14 mouse cellular contexts compared by ENCODE assay signal in genomic region chr7:83738623-83739462, GRCm38 (mm10). TPM values are rescaled to one million over a fixed set of nuclear protein-coding genes. Genes with fewer than 3 reads are reported as not detected.
A peak's percentile ranks its signal among the peaks of the same experiment; 100 is the strongest.
DNase-seq lines count a peak whose midpoint lies in the region; ATAC-seq and TF ChIP-seq lines count a peak whose summit lies in the region.
"Had no signal": no experiment of that assay in that cellular context is flagged by ENCODE, and none has a peak within 500 bp of the region (broad histone marks: within the 10 kb centered on the region; RNA-seq: fewer than 3 reads in every experiment).

No protein-coding gene starts in this region.

- DNase-seq in heart, postnatal 14 days, result no peak
- DNase-seq in embryonic facial prominence, embryonic 10.5 days (ENCODE audit: low spot score), result no peak
- DNase-seq in lung, postnatal 25 days (ENCODE audit: low spot score), result peak; percentile 47
- DNase-seq in frontal cortex, adult 2 months (ENCODE audit: extremely low spot score in 1 of 2, low spot score in 1 of 2), result no peak
- no peak for DNase-seq in thymus, postnatal 10 days (ENCODE audit: low spot score in 2 of 2)
- DNase-seq: thymus, postnatal 4 days had no signal

- no peak for TF ChIP-seq POLR2A in embryonic fibroblast, embryonic 13.5 days (IDR thresholded peaks at IDR 0.05; ENCODE audit: low read depth, low read length)

- WGBS in heart, embryonic 12.5 days, result 51% methylated on average over 10 of the region's 10 CpGs
- WGBS in embryonic facial prominence, embryonic 10.5 days, result 74% methylated on average over 10 of the region's 10 CpGs

- no peak overlapping the region for H3K4me3 ChIP-seq in heart, embryonic 12.5 days
- H3K4me3 ChIP-seq in embryonic facial prominence, embryonic 10.5 days, result no peak overlapping the region
- H3K4me3 ChIP-seq in embryonic fibroblast, embryonic 13.5 days (ENCODE audit: insufficient read depth, low read length), result no peak overlapping the region
- H3K4me3 ChIP-seq: midbrain, embryonic 15.5 days had no signal

- TF ChIP-seq CTCF in embryonic fibroblast, embryonic 13.5 days (IDR thresholded peaks at IDR 0.05; ENCODE audit: borderline replicate concordance, insufficient read depth, low read length), result no peak

- no peak overlapping the region for H3K9ac ChIP-seq in heart, embryonic 12.5 days
- H3K9ac ChIP-seq: midbrain, embryonic 15.5 days had no signal

- ATAC-seq in heart, embryonic 12.5 days (ENCODE audit: insufficient number of reproducible peaks, low FRiP score), result no peak
- ATAC-seq: hindbrain, embryonic 16.5 days had no signal

- intact Hi-C loops in heart, postnatal 14 days (cut with DNase I), result no loop called here

- H3K4me1 ChIP-seq in heart, embryonic 12.5 days (replicated peaks), result peaks cover 26% of the 10 kb centered on the region
- peaks cover 42% of the 10 kb centered on the region for H3K4me1 ChIP-seq in embryonic facial prominence, embryonic 10.5 days
- peaks cover 5% of the 10 kb centered on the region for H3K4me1 ChIP-seq in embryonic fibroblast, embryonic 13.5 days (ENCODE audit: control insufficient read depth, insufficient read depth, low read length)
- H3K4me1 ChIP-seq: midbrain, embryonic 15.5 days had no signal

- H3K4me2 ChIP-seq in heart, embryonic 12.5 days, result no peak overlapping the region
- H3K4me2 ChIP-seq: midbrain, embryonic 15.5 days had no signal

- H3K36me3 ChIP-seq in heart, embryonic 12.5 days, result no peaks in the 10 kb centered on the region
- no peaks in the 10 kb centered on the region for H3K36me3 ChIP-seq in embryonic facial prominence, embryonic 10.5 days (replicated peaks)
- H3K36me3 ChIP-seq: midbrain, embryonic 15.5 days had no signal

- H3K9me3 ChIP-seq in heart, embryonic 12.5 days (replicated peaks), result no peaks in the 10 kb centered on the region
- H3K9me3 ChIP-seq in embryonic facial prominence, embryonic 10.5 days, result no peaks in the 10 kb centered on the region
- H3K9me3 ChIP-seq: midbrain, embryonic 15.5 days had no signal

- H3K27me3 ChIP-seq in heart, embryonic 12.5 days (replicated peaks), result no peaks in the 10 kb centered on the region
- H3K27me3 ChIP-seq in embryonic facial prominence, embryonic 10.5 days (replicated peaks; ENCODE audit: low read depth, poor library complexity, severe bottlenecking), result peaks cover 3% of the 10 kb centered on the region; the same call in 1 of the 2 replicates
- H3K27me3 ChIP-seq: CH12.LX; midbrain, embryonic 15.5 days had no signal

- H3K27ac ChIP-seq in heart, embryonic 12.5 days (ENCODE audit: poor library complexity, severe bottlenecking), result 0 out of 2 replicates have a peak overlapping the region, but pooled peaks have one; percentile 52
- peak overlapping the region; percentile 37; the same call in 1 of the 2 replicates for H3K27ac ChIP-seq in embryonic facial prominence, embryonic 10.5 days (replicated peaks)
- 0 out of 2 replicates have a peak overlapping the region, but pooled peaks have one; percentile 3 for H3K27ac ChIP-seq in embryonic fibroblast, embryonic 13.5 days (ENCODE audit: insufficient read depth, low read length)
- H3K27ac ChIP-seq: kidney, postnatal 0 days; macrophage; midbrain, embryonic 15.5 days had no signal

RNA-seq across cellular contexts. Expression of gene Il16, which starts 6.7 kb away (rescaled TPM):
- polyA plus RNA-seq in heart, embryonic 12.5 days (2016; fragmentation: Nextera tagmentation; extraction: Ambion mirVana), result 1.8 and 2.0 TPM in 2 replicates
- 10 to 100 TPM in 1 of 2 experiments, 1 to 10 TPM in 1; 8.0 to 10.6 TPM for total RNA-seq in heart, postnatal 14 days (2021)
- polyA plus RNA-seq in embryonic facial prominence, embryonic 10.5 days (2016; fragmentation: Nextera tagmentation; extraction: Ambion mirVana), result 1.1 and 1.9 TPM in 2 replicates
- 0.47 TPM in 1 of 2 replicates, not detected in the other for polyA plus RNA-seq in embryonic fibroblast, embryonic 13.5 days (2011; ENCODE audit: insufficient read length, low read depth, missing spikeins)
- polyA plus RNA-seq in frontal cortex, adult 2 months (2012; rRNA removed), result 1.5 and 2.0 TPM in 2 replicates

RNA-seq across cellular contexts. Expression of gene Cfap161, which starts 55.8 kb away (rescaled TPM):
- 4.6 and 5.6 TPM in 2 replicates for polyA plus RNA-seq in heart, embryonic 12.5 days (2016; fragmentation: Nextera tagmentation; extraction: Ambion mirVana)
- total RNA-seq in heart, postnatal 14 days (2021), result under 1 TPM in 1 of 2 experiments, not detected in 1; 0.22 TPM
- polyA plus RNA-seq in embryonic facial prominence, embryonic 10.5 days (2016; fragmentation: Nextera tagmentation; extraction: Ambion mirVana), result 0.15 TPM in 1 of 2 replicates, not detected in the other
- polyA plus RNA-seq in embryonic fibroblast, embryonic 13.5 days (2011; ENCODE audit: insufficient read length, low read depth, missing spikeins), result not detected in 2 replicates
- polyA plus RNA-seq in frontal cortex, adult 2 months (2012; rRNA removed), result 0.58 and 0.84 TPM in 2 replicates
- polyA plus RNA-seq: neural tube, embryonic 11.5 days had no signal
